Mouse (Mus musculus) kidney, postnatal 4 days (tissue): ENCODE results near the gene Mmp27.

Experiments
- DNase-seq, 2 experiments: peaks; one replicate each; pipeline ENCODE4 v3.0.0; 2021; ENCODE audit warnings: mixed read lengths in 2 of 2

The Mmp27 gene

GRCm38 (mm10) chr9:7602982-7603742 is 32.0 kb downstream of the Mmp27 start:
- peak; percentile 82 to 83 for DNase-seq

GRCm38 (mm10) chr9:7604005-7604404 is 32.8 kb downstream of the Mmp27 start:
- no peak for DNase-seq

GRCm38 (mm10) chr9:7605638-7606037 is 34.4 kb downstream of the Mmp27 start:
- no peak for DNase-seq

- DNase-seq: no peak
Observed at GRCm38 (mm10) chr9:7622582-7622981, 51.4 kb downstream of the Mmp27 start.

DNA sequence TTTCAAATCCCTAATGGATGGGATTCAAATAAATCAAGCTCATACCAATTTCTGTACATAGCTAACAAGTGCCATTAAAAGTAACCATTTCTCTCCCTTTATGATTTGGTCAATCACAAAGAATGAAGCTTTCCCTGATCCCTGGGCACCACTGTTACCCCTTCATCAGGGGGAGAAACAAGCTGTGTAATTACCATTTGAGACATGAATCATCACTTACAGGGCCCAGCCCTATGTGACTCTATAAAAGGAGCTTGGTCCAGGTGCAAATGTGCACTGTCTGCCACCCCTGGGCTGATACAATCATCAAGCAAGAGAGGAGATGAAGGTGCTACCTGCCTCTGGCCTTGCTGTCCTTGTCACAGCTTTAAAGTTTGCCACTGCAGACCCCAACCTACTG is 56.7 kb downstream of the Mmp27 start, which contains the start of gene Mmp20:
Gene Mmp20, plus strand, starts transcription at position 301 of the 400 bp plus-strand sequence.
- DNase-seq: no peak
